ENCODE assay signal across 1 mouse cellular context in the genomic region with DNA sequence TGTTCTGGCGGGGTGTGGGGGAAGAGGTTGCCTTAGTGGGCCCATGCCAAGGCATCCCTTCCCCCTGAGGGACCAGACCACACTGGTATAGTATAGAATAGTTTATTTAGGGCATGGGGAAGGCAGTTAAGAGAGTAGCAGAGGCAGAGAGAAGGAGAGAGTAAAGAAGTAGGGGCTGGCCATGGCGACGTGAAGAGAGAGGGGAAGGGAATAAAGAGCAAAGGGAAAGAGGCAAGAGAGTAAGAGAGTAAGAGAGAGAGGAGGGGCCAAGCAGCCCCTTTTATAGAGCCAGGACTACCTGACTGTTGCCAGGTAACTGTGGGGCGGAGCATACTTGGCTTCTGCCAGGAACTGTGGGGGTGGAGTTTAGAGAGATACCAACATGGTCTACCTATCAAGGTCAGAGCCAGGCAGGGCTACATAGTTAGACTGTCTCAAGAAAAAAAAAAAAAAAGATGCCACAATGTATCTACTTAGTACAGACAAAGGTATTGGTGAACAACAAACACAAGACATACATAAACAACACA.
TF ChIP-seq lines count a peak whose summit lies in the region.

No protein-coding gene starts in this region.

TF ChIP-seq in MEL, 35 proteins besides CTCF, POLR2A, EP300 and RAD21:
- no peak for TF ChIP-seq UBTF (IDR thresholded peaks at IDR 0.05; ENCODE audit: borderline replicate concordance, insufficient read depth, low read depth, low read length)
- TF ChIP-seq ZNF384 (IDR thresholded peaks at IDR 0.05; ENCODE audit: low read depth, low read length), result 0 out of 2 replicates have a peak, but pooled peaks have one; percentile 6
